Mouse (Mus musculus): ENCODE data around the gene Cplx3. TPM values are rescaled to one million over a fixed set of nuclear protein-coding genes. Genes with fewer than 3 reads are reported as not detected.

The Cplx3 gene
- polyA plus RNA-seq (2015; fragmentation: Nextera tagmentation; extraction: Ambion mirVana): 0.46 and 1.3 TPM in 2 replicates

DNA sequence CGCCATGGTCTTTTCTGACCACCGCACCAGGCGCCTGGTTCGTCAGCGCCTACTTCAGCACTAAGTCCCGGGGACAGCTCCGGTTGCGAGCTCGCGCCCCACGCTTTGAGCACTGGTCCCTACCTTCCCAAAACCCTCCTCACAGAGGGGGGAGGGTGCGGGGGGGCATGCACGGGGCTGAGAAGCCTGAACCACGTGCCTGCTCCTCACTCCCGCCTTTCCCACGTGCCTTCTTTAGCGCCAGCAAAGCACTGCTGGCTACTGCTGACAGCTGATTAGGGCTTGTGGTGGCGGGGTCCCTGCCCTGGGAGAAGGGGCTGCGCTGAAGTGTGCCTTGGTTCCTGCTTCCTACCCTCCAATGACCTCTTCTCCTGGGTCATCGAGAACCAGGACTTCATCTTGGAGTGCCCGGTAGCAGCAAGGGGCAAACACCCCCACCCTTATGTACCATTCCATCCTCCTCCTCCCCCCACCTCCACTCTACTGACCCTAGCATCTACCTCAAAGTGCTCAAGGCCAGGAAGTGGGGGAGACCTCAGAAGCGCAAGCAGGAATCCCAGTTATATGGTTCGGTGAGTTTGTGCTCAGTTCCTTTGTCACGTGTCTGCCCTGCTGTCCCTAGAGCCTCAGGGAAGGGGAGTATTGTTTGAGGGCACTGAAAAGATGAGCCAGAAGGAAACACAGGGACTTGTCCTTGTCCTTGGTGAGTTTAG is at the start of gene Cplx3:
TSS of gene Cplx3 (minus strand) at position 143 of the 713 bp plus-strand sequence.
- peaks cover 17% of the 10 kb centered on the region for H3K4me1 ChIP-seq (ENCODE audit: control insufficient read depth, insufficient read depth, low read length)
- 4% methylated on average over 24 of the region's 24 CpGs for WGBS
- H3K4me2 ChIP-seq (ENCODE audit: low read length): peak within 1 kb of the TSS; percentile 68
- H3K27ac ChIP-seq (ENCODE audit: low read length): no peak within 1 kb of the TSS
- ATAC-seq: 0 out of 2 replicates have a peak, but pooled peaks have one; percentile 36
- no peaks in the 10 kb centered on the region for H3K36me3 ChIP-seq (ENCODE audit: control insufficient read depth, insufficient read depth, low read length)
- peak within 1 kb of the TSS; percentile 28 for H3K4me3 ChIP-seq (ENCODE audit: low read depth, low read length)
- H3K9me3 ChIP-seq (replicated peaks; ENCODE audit: control insufficient read depth, low read length, poor library complexity, severe bottlenecking): no peaks in the 10 kb centered on the region
- H3K27me3 ChIP-seq (ENCODE audit: control insufficient read depth, insufficient read depth, low read depth, low read length): peaks cover 6% of the 10 kb centered on the region
- peak within 1 kb of the TSS; percentile 50; the same call in 1 of the 2 replicates for H3K9ac ChIP-seq (ENCODE audit: low read depth, low read length)

DNA sequence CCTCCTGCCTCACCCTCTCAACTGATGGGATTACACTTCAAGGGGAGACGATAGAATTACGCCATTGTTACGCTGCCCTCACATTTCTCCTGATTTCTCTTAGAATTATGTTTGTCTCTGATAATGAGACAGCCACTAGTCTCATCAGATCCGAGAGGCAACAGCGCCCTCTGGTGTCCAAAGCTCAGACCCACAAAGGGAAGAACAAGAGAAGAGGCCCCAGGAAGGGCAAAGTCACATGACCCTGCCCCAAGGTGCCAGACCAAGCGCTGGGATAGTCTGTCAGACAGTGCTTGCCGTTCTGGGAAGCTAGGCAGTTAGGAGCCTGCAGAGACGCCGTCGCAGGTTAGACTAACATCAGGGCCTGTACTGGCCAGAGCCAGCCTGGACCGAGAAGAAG is 49.7 kb upstream of the Cplx3 start:
- Histone ChIP-seq H3K27me3 (ENCODE audit: control insufficient read depth, insufficient read depth, low read depth, low read length) (no peaks in the 10 kb centered on the region), H3K9ac (ENCODE audit: low read depth, low read length) (0 out of 2 replicates have a peak overlapping the region, but pooled peaks have one; percentile 8), H3K4me1 (ENCODE audit: control insufficient read depth, insufficient read depth, low read length) (peaks cover 3% of the 10 kb centered on the region; the same call in 1 of the 2 replicates), H3K4me2 (ENCODE audit: low read length) (peak overlapping the region; percentile 32), H3K4me3 (ENCODE audit: low read depth, low read length) (no peak overlapping the region), H3K27ac (ENCODE audit: low read length) (no peak overlapping the region), H3K9me3 (replicated peaks; ENCODE audit: control insufficient read depth, low read length, poor library complexity, severe bottlenecking) (no peaks in the 10 kb centered on the region), H3K36me3 (ENCODE audit: control insufficient read depth, insufficient read depth, low read length) (no peaks in the 10 kb centered on the region)
- 3% methylated on average over 11 of the region's 11 CpGs for WGBS
- ATAC-seq: peak; percentile 74

DNA sequence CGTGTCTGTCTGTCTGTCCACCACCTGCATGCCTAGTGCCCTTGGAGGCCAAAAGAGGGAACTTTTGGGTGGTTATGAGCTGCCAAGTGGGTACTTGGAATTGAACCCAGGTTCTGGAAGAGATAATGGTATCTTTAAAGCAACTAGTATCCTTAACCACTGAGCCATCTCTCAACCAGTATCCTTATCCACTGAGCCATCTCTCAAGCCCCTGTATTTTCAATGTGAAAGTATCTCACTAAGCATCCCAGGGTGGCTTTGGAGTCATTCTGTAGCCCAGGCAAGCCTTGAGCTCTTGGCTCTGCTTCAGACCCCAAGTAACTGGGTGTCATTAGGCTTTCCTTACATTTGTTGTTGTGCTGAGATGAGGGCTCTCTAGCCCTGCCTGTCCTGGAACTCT is 48.9 kb upstream of the Cplx3 start:
- WGBS: 92% methylated on average over 1 of the region's 1 CpGs
- no peaks in the 10 kb centered on the region for H3K9me3 ChIP-seq (replicated peaks; ENCODE audit: control insufficient read depth, low read length, poor library complexity, severe bottlenecking)
- H3K27ac ChIP-seq (ENCODE audit: low read length): no peak overlapping the region
- H3K36me3 ChIP-seq (ENCODE audit: control insufficient read depth, insufficient read depth, low read length): no peaks in the 10 kb centered on the region
- peaks cover 3% of the 10 kb centered on the region; the same call in 1 of the 2 replicates for H3K4me1 ChIP-seq (ENCODE audit: control insufficient read depth, insufficient read depth, low read length)
- H3K9ac ChIP-seq (ENCODE audit: low read depth, low read length): no peak overlapping the region
- no peak overlapping the region for H3K4me2 ChIP-seq (ENCODE audit: low read length)
- ATAC-seq: no peak
- H3K4me3 ChIP-seq (ENCODE audit: low read depth, low read length): no peak overlapping the region
- no peaks in the 10 kb centered on the region for H3K27me3 ChIP-seq (ENCODE audit: control insufficient read depth, insufficient read depth, low read depth, low read length)

DNA sequence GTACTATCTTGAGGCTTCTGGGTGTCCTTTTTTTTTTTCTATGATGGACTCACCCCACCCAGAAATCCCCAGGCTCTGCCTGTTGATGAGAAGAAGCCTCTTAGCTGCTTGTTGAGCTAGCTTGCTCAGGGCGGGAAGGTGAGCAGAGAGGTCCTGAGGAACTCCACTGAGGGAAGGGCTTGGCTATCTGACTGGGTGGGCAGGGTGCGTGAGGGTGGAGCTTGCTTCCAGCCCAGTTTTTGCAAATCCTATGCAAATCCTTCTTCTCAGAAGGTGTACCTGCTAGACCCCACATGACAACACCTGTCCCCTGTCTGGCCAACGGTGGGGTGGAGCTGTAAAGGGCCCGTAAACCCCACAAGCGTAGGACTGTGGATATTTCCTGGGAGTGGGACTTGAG is 47.2 kb upstream of the Cplx3 start, which contains the start of gene Csk:
TSS of gene Csk (minus strand) at position 349 of the 400 bp plus-strand sequence.
- Histone ChIP-seq H3K4me1 (ENCODE audit: control insufficient read depth, insufficient read depth, low read length) (peaks cover 3% of the 10 kb centered on the region; the same call in 1 of the 2 replicates), H3K4me3 (ENCODE audit: low read depth, low read length) (no peak within 1 kb of the TSS), H3K36me3 (ENCODE audit: control insufficient read depth, insufficient read depth, low read length) (no peaks in the 10 kb centered on the region), H3K9ac (ENCODE audit: low read depth, low read length) (no peak within 1 kb of the TSS), H3K27me3 (ENCODE audit: control insufficient read depth, insufficient read depth, low read depth, low read length) (no peaks in the 10 kb centered on the region), H3K9me3 (replicated peaks; ENCODE audit: control insufficient read depth, low read length, poor library complexity, severe bottlenecking) (no peaks in the 10 kb centered on the region), H3K4me2 (ENCODE audit: low read length) (no peak within 1 kb of the TSS), H3K27ac (ENCODE audit: low read length) (no peak within 1 kb of the TSS)
- WGBS: 36% methylated on average over 5 of the region's 5 CpGs
- no peak for ATAC-seq

DNA sequence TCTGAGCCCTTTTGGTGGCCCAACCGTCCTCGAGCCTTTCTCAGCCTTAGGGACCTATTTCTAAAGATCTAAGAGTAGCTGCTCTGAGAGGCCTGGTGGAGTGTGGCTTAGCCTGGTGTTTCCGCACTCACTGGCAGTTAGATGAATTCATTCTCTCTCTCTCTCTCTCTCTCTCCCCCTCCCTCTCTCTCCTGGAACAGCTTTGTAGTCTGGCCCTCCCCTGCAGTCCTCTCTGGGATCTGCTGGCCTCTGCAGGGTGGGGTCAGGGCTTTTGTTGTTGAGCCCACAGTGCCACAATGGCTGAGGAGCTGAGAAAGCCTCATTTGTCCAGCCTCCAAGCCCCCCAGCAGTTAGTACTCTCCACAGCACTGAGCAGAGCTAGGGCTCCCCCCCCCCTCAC is 46.8 kb upstream of the Cplx3 start:
- Histone ChIP-seq H3K4me2 (ENCODE audit: low read length) (no peak overlapping the region), H3K9ac (ENCODE audit: low read depth, low read length) (no peak overlapping the region), H3K36me3 (ENCODE audit: control insufficient read depth, insufficient read depth, low read length) (no peaks in the 10 kb centered on the region), H3K27me3 (ENCODE audit: control insufficient read depth, insufficient read depth, low read depth, low read length) (no peaks in the 10 kb centered on the region), H3K9me3 (replicated peaks; ENCODE audit: control insufficient read depth, low read length, poor library complexity, severe bottlenecking) (no peaks in the 10 kb centered on the region), H3K4me1 (ENCODE audit: control insufficient read depth, insufficient read depth, low read length) (peaks cover 3% of the 10 kb centered on the region; the same call in 1 of the 2 replicates), H3K4me3 (ENCODE audit: low read depth, low read length) (no peak overlapping the region), H3K27ac (ENCODE audit: low read length) (no peak overlapping the region)
- no peak for ATAC-seq
- WGBS: 8% methylated on average over 3 of the region's 3 CpGs

DNA sequence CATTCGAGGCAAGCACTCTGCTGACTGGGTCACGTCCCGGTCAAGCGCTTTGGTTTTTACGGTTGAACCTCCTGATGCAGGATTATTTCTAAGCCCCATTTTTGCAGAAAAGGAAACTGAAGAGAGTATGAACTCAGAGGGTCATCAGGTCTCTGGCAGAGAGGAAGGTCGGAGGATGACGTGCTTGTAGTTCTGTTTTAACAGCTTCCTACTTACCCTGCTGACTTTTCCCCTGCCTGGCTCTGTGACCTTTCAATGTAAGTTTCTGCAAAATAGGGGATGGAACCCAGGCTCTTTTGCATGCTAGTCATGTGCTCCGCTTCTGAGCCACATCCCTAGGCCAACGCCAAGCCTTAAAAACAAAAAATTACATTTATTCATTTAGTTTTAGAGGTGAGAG is 46.3 kb upstream of the Cplx3 start:
- peaks cover 3% of the 10 kb centered on the region; the same call in 1 of the 2 replicates for H3K4me1 ChIP-seq (ENCODE audit: control insufficient read depth, insufficient read depth, low read length)
- H3K4me2 ChIP-seq (ENCODE audit: low read length): no peak overlapping the region
- no peak overlapping the region for H3K9ac ChIP-seq (ENCODE audit: low read depth, low read length)
- no peaks in the 10 kb centered on the region for H3K9me3 ChIP-seq (replicated peaks; ENCODE audit: control insufficient read depth, low read length, poor library complexity, severe bottlenecking)
- H3K36me3 ChIP-seq (ENCODE audit: control insufficient read depth, insufficient read depth, low read length): no peaks in the 10 kb centered on the region
- no peak for ATAC-seq
- WGBS: 60% methylated on average over 9 of the region's 9 CpGs
- no peak overlapping the region for H3K4me3 ChIP-seq (ENCODE audit: low read depth, low read length)
- no peak overlapping the region for H3K27ac ChIP-seq (ENCODE audit: low read length)
- no peaks in the 10 kb centered on the region for H3K27me3 ChIP-seq (ENCODE audit: control insufficient read depth, insufficient read depth, low read depth, low read length)

DNA sequence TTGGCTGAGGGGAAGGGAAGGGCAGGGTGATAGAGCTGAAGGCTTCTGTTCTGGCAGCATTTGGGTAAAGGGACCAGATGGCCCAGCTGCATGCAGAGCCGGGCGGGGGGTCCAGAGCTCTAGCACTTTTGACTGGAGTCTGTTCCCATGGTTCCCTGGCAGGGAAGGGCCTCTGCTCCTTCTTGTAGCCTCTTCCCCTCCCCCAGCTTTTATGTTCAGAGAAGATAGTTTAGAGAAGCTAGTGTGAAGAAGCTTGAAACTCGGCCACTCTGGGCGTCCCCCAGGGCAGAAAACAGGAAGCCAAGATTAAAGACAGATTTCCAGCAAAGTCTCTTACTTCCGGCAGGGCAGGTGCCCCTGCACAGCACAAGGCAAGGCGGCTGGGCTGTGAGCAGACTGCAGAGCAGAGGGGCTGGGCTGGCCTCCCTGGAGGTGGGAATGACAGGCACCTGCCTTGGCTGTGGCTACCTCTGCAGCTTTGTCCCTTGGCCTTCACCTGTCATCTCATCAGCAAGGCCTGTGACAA is 44.8 kb upstream of the Cplx3 start:
- no peak overlapping the region for H3K27ac ChIP-seq (ENCODE audit: low read length)

DNA sequence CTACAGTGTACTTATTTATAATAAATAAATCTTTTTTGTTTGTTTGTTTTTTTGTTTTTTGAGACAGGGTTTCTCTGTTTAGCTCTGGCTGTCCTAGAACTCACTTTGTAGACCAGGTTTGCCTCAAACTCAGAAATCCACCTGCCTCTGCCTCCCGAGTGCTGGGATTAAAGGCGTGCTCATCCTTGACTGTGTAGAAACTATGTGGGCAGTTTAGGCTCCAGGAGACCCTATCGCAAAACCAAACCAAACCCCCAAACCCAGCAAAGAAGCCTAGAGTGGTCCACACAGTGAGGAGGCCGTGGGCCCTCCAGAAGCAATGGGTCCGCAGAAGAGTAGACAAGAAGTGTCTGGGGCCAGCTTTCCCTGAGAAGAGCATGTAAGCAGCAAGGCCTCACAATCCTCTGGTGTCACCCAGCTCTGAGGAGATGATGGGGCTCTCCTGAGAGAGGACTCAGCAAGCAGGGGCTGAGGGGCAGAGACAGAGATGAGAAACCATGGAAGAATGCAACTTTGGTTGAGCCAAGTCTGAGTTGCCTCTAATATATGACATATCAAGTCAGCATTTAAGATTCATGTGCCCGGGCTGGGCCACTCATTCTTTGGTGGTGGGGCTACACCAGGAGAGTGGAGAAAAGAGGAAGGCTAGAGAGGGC is 44.2 kb upstream of the Cplx3 start:
- Histone ChIP-seq H3K36me3 (ENCODE audit: control insufficient read depth, insufficient read depth, low read length) (no peaks in the 10 kb centered on the region), H3K4me2 (ENCODE audit: low read length) (no peak overlapping the region), H3K27ac (ENCODE audit: low read length) (no peak overlapping the region), H3K9me3 (replicated peaks; ENCODE audit: control insufficient read depth, low read length, poor library complexity, severe bottlenecking) (no peaks in the 10 kb centered on the region), H3K27me3 (ENCODE audit: control insufficient read depth, insufficient read depth, low read depth, low read length) (no peaks in the 10 kb centered on the region), H3K4me1 (ENCODE audit: control insufficient read depth, insufficient read depth, low read length) (no peaks in the 10 kb centered on the region; the same call in 1 of the 2 replicates), H3K9ac (ENCODE audit: low read depth, low read length) (no peak overlapping the region), H3K4me3 (ENCODE audit: low read depth, low read length) (no peak overlapping the region)
- no peak for ATAC-seq
- 93% methylated on average over 6 of the region's 6 CpGs for WGBS

More for the DNA sequence above, 44.8 kb upstream of the Cplx3 start:
- ATAC-seq: no peak
- WGBS: 36% methylated on average over 6 of the region's 6 CpGs
- Histone ChIP-seq H3K9ac (ENCODE audit: low read depth, low read length) (no peak overlapping the region), H3K4me1 (ENCODE audit: control insufficient read depth, insufficient read depth, low read length) (peaks cover under 1% of the 10 kb centered on the region), H3K9me3 (replicated peaks; ENCODE audit: control insufficient read depth, low read length, poor library complexity, severe bottlenecking) (no peaks in the 10 kb centered on the region), H3K4me2 (ENCODE audit: low read length) (no peak overlapping the region), H3K36me3 (ENCODE audit: control insufficient read depth, insufficient read depth, low read length) (no peaks in the 10 kb centered on the region), H3K4me3 (ENCODE audit: low read depth, low read length) (no peak overlapping the region), H3K27me3 (ENCODE audit: control insufficient read depth, insufficient read depth, low read depth, low read length) (no peaks in the 10 kb centered on the region)
